Mouse (Mus musculus) liver, embryonic 14 days (tissue): ENCODE data around the gene Cstl1. TPM values are rescaled to one million over a fixed set of nuclear protein-coding genes. Genes with fewer than 3 reads are reported as not detected.

ENCODE experiments used
- polyA plus RNA-seq: library from polyadenylated mRNA; depleted of rRNA; stranded (reverse); fragments of >200 nt; gene quantifications from 2 replicates; pipeline ENCODE4 v1.2.3, GENCODE M21; 2012; rRNA removed

Cstl1 gene
- polyA plus RNA-seq: not detected in 2 replicates

GRCm38 (mm10) chr2:148750058-148750457, at the start of gene Cstl1:
TSS of gene Cstl1 (plus strand) at chr2:148750358.

DNA sequence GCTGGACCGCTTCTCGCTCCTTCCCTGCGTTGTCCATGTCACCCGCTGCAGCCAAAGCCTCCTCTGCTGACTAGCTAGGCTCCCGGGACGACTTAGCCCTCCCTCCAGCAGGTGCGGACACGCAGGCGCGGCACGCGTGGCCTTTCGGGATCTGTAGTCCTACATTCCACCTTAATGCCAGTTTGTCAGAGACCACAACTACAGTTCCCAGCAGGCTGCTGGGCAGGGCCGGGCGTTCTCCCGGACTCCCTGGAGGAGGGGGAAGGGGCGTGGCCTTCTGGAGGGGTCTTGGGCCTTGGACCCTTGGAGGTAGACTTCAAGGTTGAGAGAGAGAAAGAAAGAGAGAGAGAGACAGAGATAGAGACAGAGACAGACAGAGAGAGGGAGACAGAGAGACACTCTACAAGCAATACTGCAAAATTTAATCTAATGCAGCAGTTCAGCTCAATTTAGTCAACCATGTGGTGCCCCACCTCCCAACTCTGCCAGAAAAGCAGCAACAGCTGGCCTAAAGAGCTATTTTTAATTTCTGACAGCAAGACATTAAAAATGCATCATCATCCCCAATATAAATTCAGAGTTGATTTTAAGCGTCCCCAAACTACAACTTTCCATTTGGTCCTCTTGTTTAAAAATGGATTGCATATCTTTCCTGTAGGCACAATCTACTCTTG, 17.7 kb upstream of the Cstl1 start, which contains the start of gene Napb:
Napb (minus strand) TSS at position 141 of the 674 bp plus-strand sequence.

GRCm38 (mm10) chr2:148771397-148771796, 21.2 kb downstream of the Cstl1 start, which contains the start of gene Cst11:
TSS of gene Cst11 (minus strand) at chr2:148771497.

GRCm38 (mm10) chr2:148781709-148782108, 31.6 kb downstream of the Cstl1 start, which contains the start of gene 8030411F24Rik:
TSS of gene 8030411F24Rik (plus strand) at chr2:148782009.

DNA sequence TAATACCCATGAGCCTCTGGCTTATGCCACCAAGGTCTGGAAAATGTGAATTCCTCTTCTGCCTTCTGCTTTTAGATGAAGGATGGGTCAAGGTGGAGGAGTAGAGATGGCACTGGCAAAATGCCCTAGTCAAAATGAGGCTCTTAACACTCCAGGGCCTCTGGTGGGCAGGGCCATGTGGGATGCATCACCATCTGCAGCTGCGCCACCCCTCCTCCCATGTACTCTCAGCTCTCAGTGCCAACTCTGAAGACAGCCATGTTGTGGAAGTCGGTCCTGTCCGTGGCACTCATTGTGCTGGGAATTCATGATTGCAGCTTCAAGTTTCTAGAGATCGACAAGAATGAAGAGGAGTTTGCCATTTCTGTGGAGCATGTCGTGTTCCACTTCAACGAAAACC, 39.0 kb downstream of the Cstl1 start, which contains the start of gene Cst12:
Cst12 (plus strand) TSS at position 220 of the 400 bp plus-strand sequence.

DNA sequence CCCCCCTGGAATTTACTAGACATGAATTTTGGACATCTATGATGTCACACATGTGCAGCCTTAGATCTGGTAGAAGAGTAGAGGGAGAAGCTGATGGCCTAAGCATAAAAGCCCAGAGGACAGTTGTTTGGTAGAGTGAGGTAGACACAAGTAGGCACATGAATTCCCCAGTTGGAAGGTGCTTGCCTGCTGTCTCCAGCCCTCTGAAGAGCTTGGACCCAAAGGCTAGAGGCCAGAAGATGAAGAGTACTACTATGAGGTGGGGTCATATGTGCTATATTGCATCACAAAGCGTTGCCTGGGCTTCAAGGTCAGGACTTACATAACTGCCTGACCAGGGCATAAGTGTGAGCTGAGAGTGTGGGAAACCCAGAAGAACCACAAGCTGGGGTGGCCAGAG, 48.3 kb downstream of the Cstl1 start, which contains the start of gene Cst8:
Cst8 (plus strand) TSS at position 301 of the 400 bp plus-strand sequence.

Other genes starting within 250 kb of the Cstl1 start
- gene Nxt1, start 77.8 kb upstream of the Cstl1 start, polyA plus RNA-seq: 41.6 and 46.7 TPM in 2 replicates
- gene Gzf1, start 69.3 kb upstream of the Cstl1 start, polyA plus RNA-seq: 5.4 and 5.9 TPM in 2 replicates
- gene Napb, start 17.9 kb upstream of the Cstl1 start, polyA plus RNA-seq: 0.33 and 0.38 TPM in 2 replicates
- gene Cst11, start 21.1 kb downstream of the Cstl1 start, polyA plus RNA-seq: not detected in 2 replicates
- gene 8030411F24Rik, start 31.7 kb downstream of the Cstl1 start, polyA plus RNA-seq: not detected in 2 replicates
- not detected in 2 replicates for gene Cst12, start 39.0 kb downstream of the Cstl1 start, polyA plus RNA-seq
- 0.08 and 0.09 TPM in 2 replicates for gene Cst8, start 48.4 kb downstream of the Cstl1 start, polyA plus RNA-seq
- not detected in 2 replicates for gene Cst13, start 69.7 kb downstream of the Cstl1 start, polyA plus RNA-seq
- 0.09 and 0.14 TPM in 2 replicates for gene Cst9, start 84.8 kb downstream of the Cstl1 start, polyA plus RNA-seq
- not detected in 2 replicates for gene 9230104L09Rik, start 114.7 kb downstream of the Cstl1 start, polyA plus RNA-seq
- gene Cst3, start 125.3 kb downstream of the Cstl1 start, polyA plus RNA-seq: 101 and 117 TPM in 2 replicates